Mouse (Mus musculus): Measurements from ENCODE around the gene Gsdma2.

DNA sequence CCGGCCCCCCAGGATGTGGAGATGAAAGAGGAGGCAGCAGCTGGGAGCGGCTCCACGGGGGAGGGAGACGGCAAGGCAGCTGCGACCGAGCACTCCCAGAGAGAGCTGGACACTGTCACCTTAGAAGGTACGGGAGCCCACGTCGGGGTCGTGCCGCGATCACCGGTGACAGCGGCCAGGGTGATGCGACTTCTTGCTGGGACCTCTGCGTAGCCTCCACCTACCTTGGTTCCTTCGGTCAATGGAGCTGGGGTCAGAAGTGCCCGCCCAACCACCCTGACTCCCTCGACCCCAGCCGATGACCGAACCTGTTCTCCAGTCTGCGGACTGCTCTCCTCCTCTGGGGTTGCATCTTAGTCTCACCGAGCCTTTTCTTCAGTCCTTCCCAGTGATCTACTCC lies 36.3 kb downstream of the Gsdma2 start:
- TF ChIP-seq CTCF (IDR thresholded peaks at IDR 0.05; ENCODE audit: control insufficient read depth, insufficient read depth, insufficient read length) (no peak), USF1 (IDR thresholded peaks at IDR 0.05; ENCODE audit: low read depth) (no peak), MYOD1 (IDR thresholded peaks at IDR 0.05; ENCODE audit: control insufficient read depth, insufficient read length, low read depth) (no peak), CEBPB (IDR thresholded peaks at IDR 0.05; ENCODE audit: low read depth) (no peak), FOSL1 (IDR thresholded peaks at IDR 0.05; ENCODE audit: insufficient read depth, low read length, poor library complexity, severe bottlenecking) (no peak), MAX (IDR thresholded peaks at IDR 0.05) (no peak), MYOG (IDR thresholded peaks at IDR 0.05; ENCODE audit: control insufficient read depth, extremely low read depth, insufficient read length) (no peak)

Measured in C2C12 (cell line).